Mouse (Mus musculus) liver, adult (tissue): ENCODE data around the gene Sertad4.

Source experiments
- GATA4 ChIP-seq: IDR thresholded peaks from 2 replicates; pipeline ENCODE4 v1.6.1; 2014; ENCODE audit warnings: mild to moderate bottlenecking, low read length; ENCODE audit not compliant: insufficient replicate concordance

Sertad4 gene

DNA sequence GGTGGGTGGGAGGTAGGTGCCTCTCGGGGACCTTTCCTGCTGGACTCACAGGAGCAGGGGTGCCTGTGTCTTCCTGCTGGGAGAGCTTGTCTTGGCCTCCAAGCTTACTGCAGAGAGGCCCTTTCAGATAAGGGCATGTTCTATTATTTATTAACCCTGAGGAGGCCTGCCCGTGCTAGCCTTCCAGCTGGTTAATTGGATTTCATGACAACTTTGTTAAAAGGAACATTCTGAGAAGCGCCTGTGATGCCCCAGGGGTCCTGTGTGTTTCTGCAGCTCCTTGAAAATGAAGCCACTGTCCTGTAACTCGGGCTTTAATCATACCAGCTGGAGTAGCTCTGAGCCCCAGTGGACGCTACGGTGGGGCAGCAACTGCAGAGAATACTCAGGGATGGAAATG lies 25.1 kb downstream of the Sertad4 start:
- no peak for TF ChIP-seq GATA4

DNA sequence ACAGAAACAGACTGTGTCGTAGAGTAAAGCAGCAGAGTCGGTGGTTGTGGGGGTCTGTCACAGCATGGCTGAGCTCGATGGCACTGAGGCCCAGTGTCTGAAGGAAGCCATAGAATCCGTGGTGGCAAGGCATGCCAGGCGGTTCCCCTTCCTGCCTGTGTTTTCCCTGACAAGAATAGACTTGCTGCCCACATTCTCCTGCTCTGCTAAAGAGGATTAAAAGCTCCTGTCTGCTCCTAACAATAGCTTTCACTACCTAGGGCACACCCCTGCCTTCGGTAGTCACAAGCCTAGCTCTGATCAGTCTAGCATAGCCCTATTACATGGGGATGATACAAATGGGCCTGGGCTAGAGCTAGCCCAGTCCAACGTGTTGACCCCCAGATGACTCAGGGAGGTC lies 26.6 kb downstream of the Sertad4 start:
- TF ChIP-seq GATA4, result no peak

DNA sequence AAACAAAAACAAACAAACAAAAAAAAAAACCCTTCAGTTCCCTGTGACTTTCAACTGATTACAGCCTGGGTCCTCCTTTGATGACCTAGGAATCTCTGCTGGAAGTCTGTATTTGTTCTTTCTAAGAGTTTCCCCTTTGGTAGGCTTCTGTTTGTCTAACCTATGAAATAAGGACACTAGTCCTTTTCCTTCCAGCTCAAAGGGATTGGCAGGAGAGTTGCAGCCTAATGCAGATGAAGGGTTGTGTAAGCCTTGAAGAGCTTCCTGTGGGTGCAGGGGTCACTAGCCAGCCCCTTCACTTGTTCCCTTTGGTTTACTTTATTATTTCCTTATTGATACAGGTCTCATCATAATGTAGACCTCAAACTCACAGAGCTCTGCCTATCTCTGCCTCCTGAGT lies 27.6 kb downstream of the Sertad4 start:
- TF ChIP-seq GATA4, result no peak

DNA sequence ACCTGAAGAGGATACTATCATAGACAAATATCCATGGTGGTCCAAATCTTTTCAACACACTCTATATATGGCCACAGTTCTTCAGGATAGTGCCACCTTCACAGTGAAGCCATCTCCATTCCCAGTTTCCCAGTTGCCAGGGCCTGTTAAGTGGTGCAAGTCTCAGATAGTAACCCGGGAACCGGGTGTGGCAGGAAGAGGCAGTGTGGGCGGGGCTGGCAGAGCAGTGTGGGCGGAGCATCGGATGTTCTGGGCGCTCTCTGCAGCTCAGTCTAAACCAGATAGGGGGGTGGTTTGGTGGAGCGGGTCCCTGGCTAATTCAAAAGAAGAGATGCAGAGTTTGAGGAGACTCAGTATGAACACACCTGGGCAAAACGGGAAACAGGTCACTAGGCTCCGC lies 29.8 kb downstream of the Sertad4 start:
- no peak for TF ChIP-seq GATA4

DNA sequence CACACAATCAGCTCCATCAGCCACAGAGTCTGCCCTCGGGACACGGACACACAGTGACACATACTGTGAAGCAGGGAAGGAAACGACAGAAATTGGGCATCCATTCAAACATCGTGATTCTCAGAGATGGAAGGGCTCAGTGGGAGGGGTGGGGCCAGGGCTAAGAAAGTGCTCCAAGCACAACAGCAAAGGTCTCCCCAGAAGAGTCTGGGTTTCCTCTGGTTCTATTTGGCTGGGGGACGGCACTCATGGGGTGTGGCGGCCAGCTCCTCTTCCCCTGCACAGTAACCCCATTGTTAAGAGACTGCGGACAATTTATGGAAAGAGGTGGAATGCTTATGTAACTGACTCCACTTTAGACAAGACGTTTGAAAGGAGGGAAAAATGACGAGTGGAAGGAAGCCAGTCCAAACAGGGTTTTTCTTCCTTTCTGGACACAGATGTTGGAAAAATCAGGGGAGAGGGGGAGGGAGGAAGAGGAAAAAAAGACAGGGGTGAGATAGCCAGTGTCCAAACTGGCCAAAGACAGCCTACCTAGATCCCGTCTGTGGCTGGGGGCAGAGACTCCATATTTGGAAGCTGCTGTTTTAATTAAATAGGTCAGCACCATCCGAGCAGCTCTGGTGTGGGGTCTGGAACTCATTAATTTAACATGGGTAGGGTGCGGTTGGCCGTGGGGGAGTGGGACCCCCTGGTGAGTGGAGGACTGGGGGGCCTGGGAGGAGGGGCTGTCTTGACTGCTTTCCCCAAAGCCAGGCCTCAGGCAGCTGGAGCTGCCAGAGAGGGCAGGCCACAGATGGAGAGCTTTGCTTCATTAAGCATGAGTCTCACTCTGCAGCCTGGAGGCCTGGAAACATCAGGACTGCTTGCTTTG lies 32.7 kb downstream of the Sertad4 start:
- TF ChIP-seq GATA4, result no peak

DNA sequence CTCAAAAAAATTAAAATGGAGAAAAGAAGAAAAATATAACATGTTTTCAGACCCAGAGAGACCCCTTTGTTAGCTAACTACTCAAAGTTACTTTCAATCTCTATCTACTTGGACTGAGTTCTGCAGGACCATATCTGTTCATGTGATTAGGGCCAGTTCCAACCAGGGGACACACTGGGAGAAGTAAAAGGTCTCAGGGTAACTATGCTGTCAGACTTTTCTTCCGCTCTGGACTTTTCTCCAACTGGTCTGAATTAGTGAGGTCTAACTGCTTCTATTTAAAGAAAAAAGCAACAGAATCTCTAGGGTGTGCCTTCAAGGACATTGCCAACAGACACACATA lies 33.3 kb downstream of the Sertad4 start:
- TF ChIP-seq GATA4, result no peak

DNA sequence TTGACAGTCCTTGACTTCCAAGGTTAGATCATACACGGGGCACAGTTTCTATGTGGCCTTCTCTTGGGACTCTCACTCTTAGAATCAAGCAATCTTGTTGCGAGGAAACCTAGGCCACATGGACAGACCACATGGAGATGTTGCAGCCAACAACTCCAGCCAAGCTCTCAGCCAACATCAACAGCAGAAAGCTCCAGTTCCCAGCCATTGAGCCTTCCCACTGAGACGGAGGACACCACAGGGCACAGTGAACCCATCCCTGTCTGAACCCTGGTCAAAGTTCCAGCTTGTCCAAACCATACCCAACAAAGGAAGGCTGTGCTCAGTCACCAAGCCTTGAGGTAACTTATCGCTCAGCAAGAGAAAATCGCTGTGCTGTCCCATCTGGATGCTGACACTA lies 37.2 kb downstream of the Sertad4 start:
- TF ChIP-seq GATA4, result no peak

DNA sequence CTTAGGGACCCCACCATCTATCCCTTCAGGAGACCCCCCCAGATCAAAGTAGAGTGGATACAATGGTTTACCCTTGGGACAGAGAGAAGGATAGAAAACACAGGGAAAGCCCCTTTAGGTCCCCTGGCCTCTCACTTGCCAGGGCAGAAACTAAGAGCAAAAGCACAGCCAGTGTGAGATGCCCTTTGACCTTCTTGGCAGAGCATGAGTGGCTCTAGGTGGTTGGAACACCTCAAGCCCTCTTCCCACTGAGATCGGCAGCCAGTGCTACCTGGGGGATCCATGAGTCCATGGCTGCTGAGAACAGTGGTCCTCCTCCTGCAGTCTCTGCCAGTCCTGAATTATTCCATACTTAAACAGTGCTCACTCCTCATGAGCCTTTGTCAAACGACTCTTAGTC lies 39.8 kb downstream of the Sertad4 start:
- TF ChIP-seq GATA4, result no peak

DNA sequence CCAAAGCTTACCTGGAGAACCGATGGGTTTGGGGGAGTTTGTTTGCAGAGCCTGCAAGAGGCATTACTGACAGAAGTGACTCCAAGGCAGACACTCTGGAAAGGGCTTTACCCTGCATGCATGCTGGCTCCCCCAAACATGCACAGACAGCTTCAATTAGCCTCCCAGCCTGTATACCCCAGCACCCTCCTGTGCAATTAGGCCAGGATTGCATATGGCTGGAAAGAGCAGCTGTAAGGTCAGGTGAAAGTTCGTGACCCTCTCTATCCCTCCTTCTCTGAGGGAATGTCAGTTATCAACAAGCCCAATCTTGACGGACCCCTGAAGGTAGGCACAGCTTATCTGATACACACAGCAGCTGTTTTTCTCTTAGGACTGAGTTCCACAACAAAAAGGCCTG lies 40.9 kb downstream of the Sertad4 start:
- no peak for TF ChIP-seq GATA4

DNA sequence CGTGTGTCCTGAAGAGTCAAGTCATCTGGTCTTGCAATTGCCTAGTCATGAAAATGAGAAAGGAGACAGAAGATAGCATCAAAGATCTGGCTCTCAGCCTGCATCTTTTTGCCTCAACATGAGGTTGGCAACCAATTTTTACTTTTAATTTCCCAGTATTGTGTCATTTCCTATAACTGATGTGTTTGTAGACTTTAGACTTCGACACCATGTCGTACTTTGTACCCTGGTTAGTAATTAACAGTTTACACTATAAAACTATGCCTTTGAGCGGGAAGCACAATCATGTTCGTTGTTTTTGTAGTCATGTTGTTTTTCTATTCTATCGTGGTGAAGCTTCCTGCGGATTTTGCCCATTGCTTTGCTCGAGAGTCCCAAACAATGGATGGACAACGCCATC lies 42.8 kb downstream of the Sertad4 start:
- no peak for TF ChIP-seq GATA4

DNA sequence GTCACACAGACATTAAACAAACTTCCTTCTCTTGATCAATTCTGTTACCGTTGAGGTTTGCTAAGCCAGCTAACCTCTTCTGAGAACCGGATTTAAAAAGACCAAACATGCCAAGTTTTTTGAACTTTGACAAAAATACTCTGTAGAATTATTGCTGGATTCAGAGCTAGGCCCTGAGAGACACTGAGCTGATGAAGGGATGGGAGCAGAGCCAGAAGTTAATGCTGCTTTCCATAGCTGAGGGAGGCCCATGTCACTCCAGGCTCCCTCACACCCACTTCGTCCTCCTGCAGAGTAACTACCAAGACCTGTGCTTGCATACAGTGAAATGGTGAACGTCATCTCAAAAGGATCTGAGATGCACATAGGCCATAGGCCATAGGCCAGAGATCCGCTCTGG lies 43.3 kb downstream of the Sertad4 start:
- no peak for TF ChIP-seq GATA4

DNA sequence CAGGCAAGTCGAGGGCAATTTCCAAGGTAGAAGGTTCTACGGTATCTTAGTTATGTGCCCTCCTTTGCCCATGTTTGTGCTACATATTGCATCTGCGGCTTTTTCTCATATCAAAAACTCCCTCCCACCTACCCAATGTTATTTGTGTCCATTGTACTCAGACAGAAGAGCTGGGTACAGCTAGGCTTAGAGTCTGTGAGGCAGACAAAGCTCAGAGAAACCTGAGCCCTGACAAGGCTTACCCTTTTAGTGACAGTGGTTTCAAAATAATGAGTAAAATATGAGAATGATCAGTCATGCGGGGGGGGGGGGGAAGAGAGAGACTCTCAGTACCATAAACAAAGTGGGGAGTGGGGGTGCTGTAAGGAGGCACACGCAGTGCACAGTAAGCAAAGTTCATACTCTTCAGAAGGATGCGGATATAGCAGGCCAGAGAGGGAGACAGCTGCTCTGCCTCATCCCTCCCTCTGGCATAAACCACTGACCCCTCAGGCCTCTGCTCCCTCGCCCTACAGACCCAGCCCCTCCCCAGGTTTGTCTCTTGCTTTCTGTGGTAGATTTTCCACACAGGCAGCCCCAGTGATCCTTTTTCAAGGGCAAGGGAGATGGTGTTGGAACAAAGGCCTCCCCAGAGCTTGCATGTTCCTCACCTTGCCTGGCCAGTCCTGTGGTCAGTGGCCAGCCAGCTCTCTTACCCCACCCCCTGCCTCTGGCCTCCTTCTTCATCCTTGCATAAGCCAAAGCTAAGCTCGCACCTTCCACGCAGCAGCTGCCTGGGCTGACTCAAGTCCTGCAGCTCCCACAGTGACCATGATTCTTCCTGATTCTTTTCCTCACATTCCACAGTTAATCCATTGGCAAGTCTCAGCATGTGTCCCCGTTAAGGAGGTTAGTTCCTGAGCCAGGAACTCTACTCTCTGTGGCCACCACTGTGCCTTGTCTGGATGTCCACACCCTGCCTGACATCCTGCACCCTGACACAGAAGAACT lies 49.1 kb downstream of the Sertad4 start:
- TF ChIP-seq GATA4, result no peak

DNA sequence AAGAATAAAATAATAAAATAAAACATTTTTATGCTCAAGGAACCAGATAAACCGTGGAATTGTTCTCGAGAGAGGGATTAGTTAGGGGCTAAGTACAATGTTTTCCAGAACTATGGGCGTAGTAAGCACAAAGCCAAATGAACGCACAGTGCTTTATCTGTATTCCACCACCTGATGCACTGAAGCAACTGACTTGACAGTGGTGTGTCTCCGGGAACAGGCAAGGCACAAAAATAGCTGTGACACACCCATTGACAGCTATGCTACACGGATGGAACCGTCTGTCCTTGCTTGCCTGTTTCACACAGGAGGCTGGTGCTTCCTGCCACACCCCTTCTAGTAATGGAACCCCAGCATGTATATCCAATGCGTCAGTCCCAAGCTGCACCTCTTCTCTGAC lies 55.2 kb downstream of the Sertad4 start:
- TF ChIP-seq GATA4, result no peak

DNA sequence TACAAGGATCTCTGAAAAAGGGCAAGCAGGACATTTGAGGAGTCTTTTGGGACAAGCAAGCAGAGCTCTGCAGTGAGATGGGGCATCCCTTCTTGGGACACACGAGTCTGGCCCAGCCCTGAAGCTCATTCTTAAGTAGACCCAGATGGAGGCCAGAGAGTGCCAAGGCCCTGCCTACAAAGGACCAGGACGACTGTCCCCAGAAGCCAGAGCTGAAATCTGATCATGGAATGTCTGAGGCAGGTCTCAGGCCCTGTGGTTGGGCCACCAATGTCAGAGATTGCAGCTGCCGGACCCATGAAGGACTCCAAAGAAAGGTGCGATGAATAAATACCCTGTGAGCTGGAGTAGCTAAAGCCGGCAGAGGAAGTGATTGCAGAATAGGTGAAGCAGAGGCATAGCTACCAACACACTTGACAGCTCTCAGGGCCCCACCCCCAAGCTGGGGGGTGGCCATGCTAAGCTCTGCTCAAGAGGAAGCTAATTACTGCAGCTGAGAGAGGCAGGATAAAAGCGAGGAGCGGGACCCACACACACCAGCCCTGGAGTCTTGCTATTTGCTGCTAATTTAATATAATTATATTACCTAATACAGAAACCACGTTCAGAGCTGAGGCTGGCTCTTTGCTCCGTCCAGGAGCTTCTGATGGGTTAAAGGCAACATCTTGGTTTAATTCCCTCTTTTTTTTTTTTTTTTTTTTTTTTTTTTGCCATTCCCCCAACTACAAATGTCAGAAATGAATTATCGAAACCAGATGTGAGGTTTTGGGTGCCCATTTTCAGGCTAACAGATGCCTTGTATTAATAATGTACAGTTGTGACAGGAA lies 56.2 kb downstream of the Sertad4 start:
- no peak for TF ChIP-seq GATA4
